Mouse (Mus musculus) C2C12 (cell line): ENCODE measurements around the gene Ndufa4l2. TPM values are rescaled to one million over a fixed set of nuclear protein-coding genes. Genes with fewer than 3 reads are reported as not detected.
A peak's percentile ranks its signal among the peaks of the same experiment; 100 is the strongest.

Experiments used
- H3K27me3 ChIP-seq: one replicate; pipeline ENCODE4 v1.6.1; 2011; ENCODE audit not compliant: control insufficient read depth, insufficient read depth, insufficient read length
- H3K36me3 ChIP-seq: one replicate; pipeline ENCODE4 v1.6.1; 2011; ENCODE audit not compliant: control insufficient read depth, insufficient read depth
- H3K4me3 ChIP-seq: one replicate; pipeline ENCODE4 v1.5.1; 2011; ENCODE audit warnings: mild to moderate bottlenecking, control low read depth; ENCODE audit not compliant: poor library complexity, insufficient read depth, severe bottlenecking
- H3K79me2 ChIP-seq: one replicate; pipeline ENCODE4 v1.6.1; 2011; ENCODE audit not compliant: control insufficient read depth, insufficient read depth
- H3K79me3 ChIP-seq: one replicate; pipeline ENCODE4 v1.6.1; 2011; ENCODE audit warnings: low read depth, control low read depth
- H3ac ChIP-seq: one replicate; pipeline ENCODE3; 2011; ENCODE audit warnings: low read depth; ENCODE audit not compliant: control insufficient read depth, insufficient read length
- CEBPB ChIP-seq: IDR thresholded peaks from one replicate; pipeline ENCODE4 v1.6.1; 2011; ENCODE audit warnings: low read depth, mild to moderate bottlenecking, control low read depth, moderate library complexity
- CTCF ChIP-seq: IDR thresholded peaks from one replicate; pipeline ENCODE4 v1.5.1; 2011; ENCODE audit not compliant: control insufficient read depth, insufficient read depth, insufficient read length
- FOSL1 ChIP-seq: IDR thresholded peaks from one replicate; pipeline ENCODE4 v1.8.0; 2011; ENCODE audit warnings: mild to moderate bottlenecking, low read length; ENCODE audit not compliant: poor library complexity, insufficient read depth, severe bottlenecking
- MAX ChIP-seq: IDR thresholded peaks from one replicate; pipeline ENCODE4 v1.6.1; 2011; ENCODE audit warnings: mild to moderate bottlenecking, control low read depth
- MYOD1 ChIP-seq: IDR thresholded peaks from one replicate; pipeline ENCODE4 v1.6.1; 2011; ENCODE audit warnings: low read depth; ENCODE audit not compliant: control insufficient read depth, insufficient read length
- MYOG ChIP-seq: IDR thresholded peaks from one replicate; pipeline ENCODE4 v1.6.1; 2011; ENCODE audit not compliant: control insufficient read depth, insufficient read length; ENCODE audit errors: extremely low read depth
- USF1 ChIP-seq: IDR thresholded peaks from one replicate; pipeline ENCODE4 v1.6.1; 2011; ENCODE audit warnings: low read depth, mild to moderate bottlenecking, control low read depth, moderate library complexity
- polyA plus RNA-seq: library from polyadenylated mRNA; unstranded; fragments of >200 nt; fragmentation: generic; extraction: Trizol; gene quantifications from one replicate; pipeline ENCODE4 v1.2.1, GENCODE M21; 2012; ENCODE audit warnings: missing spikeins

Ndufa4l2 gene
- polyA plus RNA-seq, 1 experiment: 0.42 TPM

DNA sequence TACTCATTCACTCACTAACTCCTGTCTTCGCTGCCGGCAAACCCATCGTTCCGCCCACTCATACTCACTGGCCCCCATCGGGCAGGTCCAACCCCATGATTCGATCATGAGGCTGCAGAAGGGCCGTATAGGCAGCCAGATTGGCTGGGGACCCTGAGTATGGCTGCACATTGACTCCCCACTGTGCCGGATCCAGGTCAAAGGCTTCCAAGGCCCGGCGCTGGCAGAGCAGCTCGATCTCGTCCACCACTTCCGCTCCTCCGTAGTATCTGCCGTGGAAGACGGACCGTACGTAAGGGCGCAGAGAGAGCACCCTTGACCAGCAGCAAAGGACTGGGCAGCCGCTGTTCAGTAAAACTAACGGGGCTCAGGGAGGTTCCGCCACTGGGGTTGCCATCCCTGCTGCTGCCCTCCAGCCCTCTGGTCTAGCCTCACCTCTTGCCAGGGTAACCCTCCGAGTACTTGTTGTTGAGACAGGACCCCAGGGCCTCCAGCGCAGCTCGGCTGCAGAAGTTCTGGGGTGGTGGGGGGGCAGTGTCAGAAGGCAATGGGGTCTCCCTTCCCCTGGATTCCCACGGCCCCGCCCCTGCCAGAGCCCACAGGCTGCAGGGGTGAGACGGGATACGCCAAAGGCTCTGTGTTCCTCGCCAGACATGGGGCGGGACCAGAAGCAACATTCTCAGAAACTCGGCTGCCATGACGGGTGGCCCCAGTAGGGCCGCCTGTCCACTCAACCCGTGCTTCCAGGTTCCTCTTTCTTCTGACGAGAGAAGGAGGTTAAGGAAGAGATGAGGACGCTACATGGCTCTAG is 5.3 kb downstream of the Ndufa4l2 start:
- H3ac ChIP-seq: no peak overlapping the region
- peaks cover 39% of the 10 kb centered on the region for H3K36me3 ChIP-seq
- peaks cover 23% of the 10 kb centered on the region for H3K79me3 ChIP-seq
- no peak overlapping the region for H3K4me3 ChIP-seq
- TF ChIP-seq FOSL1 (no peak), MAX (no peak)
- peaks cover 5% of the 10 kb centered on the region for H3K27me3 ChIP-seq
- H3K79me2 ChIP-seq: peaks cover 32% of the 10 kb centered on the region

DNA sequence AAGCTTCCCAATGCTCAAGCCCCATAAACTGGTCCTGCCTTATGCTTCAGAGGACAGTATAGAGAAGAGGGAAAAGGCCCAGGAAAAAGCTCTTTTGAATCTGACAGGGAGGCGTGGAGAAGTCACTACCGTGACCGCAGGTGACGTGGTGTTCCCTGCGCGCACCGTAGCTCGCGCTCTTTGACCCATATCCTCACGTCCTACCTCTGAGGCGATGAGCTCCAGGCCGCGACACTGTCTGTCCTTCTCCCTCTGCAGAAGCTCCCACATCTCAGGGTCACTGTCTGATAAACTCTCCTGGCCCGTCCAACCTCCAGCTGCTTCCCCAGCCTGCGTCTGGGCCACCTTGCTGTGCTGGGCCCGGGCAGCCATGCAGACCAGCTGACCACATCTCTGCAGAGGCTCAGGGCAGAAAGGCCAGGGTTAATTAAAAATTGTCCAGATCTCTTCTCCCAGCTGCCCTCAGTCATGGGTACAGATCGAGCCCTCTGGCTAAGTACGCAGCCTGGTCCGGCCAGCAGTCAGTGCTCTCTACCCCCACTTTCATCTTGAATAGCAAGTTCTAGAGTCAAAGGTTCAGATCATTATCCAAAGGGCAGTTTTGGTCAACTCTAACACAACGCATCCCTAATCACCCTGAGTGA is 6.1 kb downstream of the Ndufa4l2 start:
- Histone ChIP-seq H3K79me3 (peaks cover 23% of the 10 kb centered on the region), H3K27me3 (peaks cover 12% of the 10 kb centered on the region), H3K4me3 (peak overlapping the region; percentile 95), H3K79me2 (peaks cover 32% of the 10 kb centered on the region), H3ac (peak overlapping the region; percentile 68), H3K36me3 (peaks cover 39% of the 10 kb centered on the region)
- TF ChIP-seq USF1 (no peak), CEBPB (no peak), MAX (no peak), MYOG (no peak), MYOD1 (no peak), CTCF (no peak), FOSL1 (no peak)

DNA sequence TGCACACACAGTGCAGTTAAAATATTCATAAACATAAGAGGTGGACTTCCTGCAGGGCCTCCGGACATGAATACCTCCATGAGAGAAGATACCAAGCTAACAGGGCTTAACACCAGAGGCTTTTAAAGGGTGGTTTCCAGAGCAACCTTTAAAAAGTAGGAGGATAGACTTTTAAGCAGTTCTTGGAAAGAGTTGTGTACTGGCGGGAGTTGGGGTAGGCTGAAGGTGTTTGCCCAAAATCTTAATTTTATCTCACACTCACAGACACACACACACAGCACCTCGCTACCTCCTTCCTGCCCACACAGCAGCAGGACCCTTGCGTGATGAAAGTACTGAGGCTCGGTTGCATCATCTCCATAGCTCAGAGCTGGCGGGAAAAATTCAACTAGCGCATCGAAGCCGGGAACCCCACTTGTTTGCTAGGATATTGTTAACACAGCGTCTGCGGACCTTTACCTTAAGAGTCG is 6.9 kb downstream of the Ndufa4l2 start:
- Histone ChIP-seq H3K27me3 (peaks cover 19% of the 10 kb centered on the region), H3K79me3 (peaks cover 23% of the 10 kb centered on the region), H3K79me2 (peaks cover 32% of the 10 kb centered on the region), H3K36me3 (peaks cover 39% of the 10 kb centered on the region), H3ac (peak overlapping the region; percentile 68), H3K4me3 (peak overlapping the region; percentile 95)
- TF ChIP-seq MAX (no peak), CTCF (no peak), MYOD1 (no peak), USF1 (no peak), MYOG (no peak), CEBPB (peak; percentile 87)

DNA sequence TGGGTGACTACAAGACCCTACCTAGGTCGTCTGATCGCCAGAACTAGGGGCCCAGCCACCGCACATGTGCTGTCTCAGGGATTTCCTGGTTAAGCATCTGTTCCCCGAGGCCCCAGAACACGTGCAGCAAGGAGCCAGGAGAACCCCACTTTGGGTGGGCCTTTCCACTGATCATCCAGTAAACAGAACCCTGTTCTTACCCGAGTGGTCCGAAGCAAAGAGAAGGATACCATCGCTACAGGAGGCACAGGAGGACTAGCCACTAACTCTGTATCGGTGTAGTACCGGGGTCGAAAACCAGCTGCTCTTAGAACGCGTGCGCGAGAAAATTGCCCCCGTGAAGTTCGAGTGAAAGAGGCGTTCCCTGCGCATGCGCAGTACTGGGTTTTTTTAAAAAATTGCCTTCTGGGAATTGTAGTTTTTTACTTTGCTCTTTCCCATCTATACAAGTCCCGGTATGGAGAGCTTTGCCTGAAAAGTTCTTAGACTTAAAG is 7.4 kb downstream of the Ndufa4l2 start, which contains the start of gene Shmt2:
Shmt2 (minus strand) TSS at position 357 of the 494 bp plus-strand sequence.
- H3K79me3 ChIP-seq: peaks cover 23% of the 10 kb centered on the region
- peak within 1 kb of the TSS; percentile 95 for H3K4me3 ChIP-seq
- peak within 1 kb of the TSS; percentile 68 for H3ac ChIP-seq
- H3K27me3 ChIP-seq: peaks cover 19% of the 10 kb centered on the region
- TF ChIP-seq FOSL1: no peak
- TF ChIP-seq MYOG: no peak
- no peak for TF ChIP-seq MYOD1
- TF ChIP-seq MAX: peak; percentile 81
- TF ChIP-seq USF1: peak; percentile 8
- TF ChIP-seq CTCF: no peak
- TF ChIP-seq CEBPB: no peak
- H3K36me3 ChIP-seq: peaks cover 35% of the 10 kb centered on the region
- peaks cover 32% of the 10 kb centered on the region for H3K79me2 ChIP-seq

DNA sequence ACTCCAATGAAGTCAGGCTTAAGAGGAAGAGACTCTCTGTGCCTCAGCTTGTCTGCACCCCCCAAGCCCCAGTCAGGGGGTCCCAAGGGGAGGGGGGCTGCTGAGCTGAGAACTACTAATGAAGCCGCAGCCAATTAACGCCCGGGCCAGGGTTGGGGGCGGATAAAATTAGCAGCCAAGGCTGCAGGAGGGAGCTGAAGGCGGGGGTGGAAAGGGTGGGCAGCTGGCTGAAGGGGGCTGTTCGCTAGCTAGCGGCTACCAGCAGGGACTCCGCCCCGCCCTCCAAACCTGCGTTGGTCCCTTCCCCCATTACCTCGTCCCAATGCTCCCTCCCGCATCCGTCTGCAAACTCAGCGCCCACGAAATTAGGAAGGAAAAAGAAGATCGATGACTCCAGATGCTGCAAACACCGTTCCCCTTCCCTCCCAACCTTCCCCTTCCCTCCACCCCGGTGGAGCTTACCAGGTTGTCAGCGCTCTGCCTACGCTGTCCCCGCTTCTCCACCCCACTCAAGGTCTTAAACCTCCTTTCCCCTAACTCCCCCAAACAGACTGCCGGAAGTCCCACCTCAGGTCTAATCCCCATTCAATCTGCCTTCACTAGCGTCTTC is 10.0 kb downstream of the Ndufa4l2 start:
- Histone ChIP-seq H3ac (no peak overlapping the region), H3K79me3 (peaks cover 23% of the 10 kb centered on the region), H3K79me2 (peaks cover 25% of the 10 kb centered on the region), H3K27me3 (peaks cover 34% of the 10 kb centered on the region), H3K4me3 (no peak overlapping the region), H3K36me3 (peaks cover 11% of the 10 kb centered on the region)
- TF ChIP-seq CTCF: no peak
- no peak for TF ChIP-seq FOSL1
- TF ChIP-seq MYOD1: no peak
- no peak for TF ChIP-seq MYOG
- TF ChIP-seq MAX: no peak
- TF ChIP-seq CEBPB: no peak
- no peak for TF ChIP-seq USF1

DNA sequence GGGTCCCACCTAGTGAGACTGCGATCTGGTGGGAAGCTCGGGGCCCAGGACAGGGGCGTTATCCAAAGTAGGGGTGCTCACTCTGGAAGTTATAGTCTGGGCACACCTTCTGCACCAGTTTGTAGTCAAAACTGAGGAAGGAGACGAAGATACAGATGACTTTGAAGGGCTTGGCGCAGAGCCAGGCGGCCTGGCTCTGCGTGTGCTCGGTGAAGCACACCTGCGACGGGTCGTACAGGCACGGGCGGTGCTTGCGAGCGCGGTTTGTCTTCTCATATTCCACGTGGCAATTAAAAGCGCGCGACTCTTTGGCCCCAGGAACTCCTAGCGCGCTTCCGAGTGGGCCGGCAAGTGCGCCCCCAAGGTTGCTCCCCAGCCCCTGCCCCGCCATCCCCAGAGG is 11.3 kb downstream of the Ndufa4l2 start:
- H3K79me2 ChIP-seq: peaks cover 12% of the 10 kb centered on the region
- no peak overlapping the region for H3ac ChIP-seq
- H3K79me3 ChIP-seq: peaks cover 11% of the 10 kb centered on the region
- no peak for TF ChIP-seq USF1
- TF ChIP-seq CEBPB: no peak
- H3K4me3 ChIP-seq: no peak overlapping the region
- H3K36me3 ChIP-seq: no peaks in the 10 kb centered on the region
- peaks cover 47% of the 10 kb centered on the region for H3K27me3 ChIP-seq
